Mouse (Mus musculus): ENCODE measurements around the gene Vmn2r42.
"Not testable (repeated sequence)": the region's sequence is repeated elsewhere in the genome, so short reads cannot be mapped to it uniquely, and the experiment has no call there.

Gene Vmn2r42

GRCm38 (mm10) chr7:8200220-8200619, at the start of gene Vmn2r42:
Gene Vmn2r42, minus strand, starts transcription at chr7:8200320.
- not testable (repeated sequence) for DNase-seq (ENCODE audit: low spot score)

- not testable (repeated sequence) for DNase-seq (ENCODE audit: low spot score)
Measured at GRCm38 (mm10) chr7:8161554-8161953, 38.6 kb downstream of the Vmn2r42 start, which contains the start of gene Vmn2r41. Gene Vmn2r41, minus strand, starts transcription at chr7:8161654.

All from spleen, adult 12 weeks (tissue).